Mouse (Mus musculus): ENCODE results near the gene Mto1. TPM values are rescaled to one million over a fixed set of nuclear protein-coding genes. Genes with fewer than 3 reads are reported as not detected.

Gene Mto1
- total RNA-seq (2021), result 10 to 100 TPM; 29.4 to 30.8 TPM
- long read RNA-seq, experiment 1, transcript Mto1-201 (12 exons, 2,366 nt), result major isoform, 37 of 49 reads
- long read RNA-seq, experiment 1, partial matches to known transcripts, result 2 of 49 reads
- long read RNA-seq, experiment 1, other reads (novel, unspliced or antisense), result 9 of 49 reads
- long read RNA-seq, experiment 2, transcript Mto1-201 (12 exons, 2,366 nt), result major isoform, 9 of 11 reads
- long read RNA-seq, experiment 2, partial matches to known transcripts, result 0 of 11 reads
- long read RNA-seq, experiment 2, other reads (novel, unspliced or antisense), result 2 of 11 reads

DNA sequence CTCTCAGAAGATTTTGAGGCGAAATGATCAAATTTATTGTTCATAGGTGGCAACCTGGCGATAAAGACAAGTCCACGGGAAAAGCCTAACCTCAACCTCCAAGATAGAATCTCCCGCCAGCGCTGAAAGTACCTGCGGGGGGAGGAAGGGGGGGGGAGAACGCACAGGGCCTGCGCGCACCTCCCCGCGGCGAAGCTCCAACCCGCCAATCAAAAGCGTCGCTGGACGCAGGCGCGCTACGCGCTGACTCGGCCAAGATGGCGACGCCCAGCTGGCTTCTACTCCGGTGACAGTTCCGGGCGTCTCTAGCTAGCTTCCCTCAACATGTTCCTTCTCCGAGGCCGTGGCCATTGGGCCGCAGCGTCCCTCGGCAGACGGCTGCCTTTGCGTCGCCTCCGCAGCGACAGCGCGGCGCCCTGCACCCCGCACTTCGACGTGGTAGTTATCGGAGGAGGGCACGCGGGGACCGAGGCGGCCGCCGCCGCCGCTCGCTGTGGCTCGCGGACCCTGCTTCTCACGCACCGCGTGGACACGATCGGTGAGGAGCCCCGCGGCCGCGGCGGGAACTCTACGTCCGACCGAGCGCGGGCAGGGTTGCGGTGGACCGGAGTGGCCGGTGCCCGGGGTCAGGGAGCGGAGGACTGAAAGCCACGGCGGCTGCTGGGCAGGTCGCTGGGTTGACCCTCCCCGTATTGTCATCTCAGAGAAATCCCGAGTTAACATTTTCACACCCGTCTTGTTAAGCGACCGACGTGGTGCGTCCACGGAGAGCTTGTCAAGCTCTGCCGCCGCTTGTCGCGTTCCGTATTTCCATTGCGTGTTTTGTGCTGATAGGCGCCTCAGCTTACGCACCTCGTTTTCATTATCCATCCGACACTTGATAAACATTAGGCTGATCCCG lies at the start of gene Mto1, which contains the start of gene Gm17324:
TSS of gene Mto1 (plus strand) at position 236 of the 901 bp plus-strand sequence.
TSS of gene Gm17324 (minus strand) at position 814 of the 901 bp plus-strand sequence.
- DNase-seq, result peak; percentile 90 to 94

- no peak for DNase-seq
Measured at GRCm38 (mm10) chr9:78400570-78400969, 47.4 kb upstream of the Mto1 start.

GRCm38 (mm10) chr9:78401596-78401995 lies 46.4 kb upstream of the Mto1 start:
- DNase-seq, result no peak

DNA sequence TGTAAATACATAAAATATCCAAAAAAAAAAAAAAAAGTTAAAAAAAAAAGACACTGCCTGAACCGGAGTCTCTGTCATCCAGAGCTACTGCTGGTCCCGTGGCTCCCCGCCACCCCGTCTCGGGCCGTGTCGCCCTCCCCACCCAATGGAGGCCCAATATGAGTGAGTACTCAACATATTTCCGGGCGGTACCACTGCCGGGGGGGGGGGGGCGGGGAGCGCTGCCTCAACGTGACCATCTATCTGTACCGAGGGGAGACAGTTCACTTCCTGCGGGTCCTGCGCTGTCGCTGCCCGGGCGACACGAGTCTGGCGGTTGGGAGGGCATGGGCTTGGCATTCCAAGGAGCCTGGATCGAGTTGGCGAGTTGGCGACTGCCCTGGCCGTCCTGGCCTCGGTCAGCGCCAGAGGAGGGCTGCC lies 20.6 kb upstream of the Mto1 start:
- peak in 1 of 2 experiments; percentile 16 for DNase-seq

DNA sequence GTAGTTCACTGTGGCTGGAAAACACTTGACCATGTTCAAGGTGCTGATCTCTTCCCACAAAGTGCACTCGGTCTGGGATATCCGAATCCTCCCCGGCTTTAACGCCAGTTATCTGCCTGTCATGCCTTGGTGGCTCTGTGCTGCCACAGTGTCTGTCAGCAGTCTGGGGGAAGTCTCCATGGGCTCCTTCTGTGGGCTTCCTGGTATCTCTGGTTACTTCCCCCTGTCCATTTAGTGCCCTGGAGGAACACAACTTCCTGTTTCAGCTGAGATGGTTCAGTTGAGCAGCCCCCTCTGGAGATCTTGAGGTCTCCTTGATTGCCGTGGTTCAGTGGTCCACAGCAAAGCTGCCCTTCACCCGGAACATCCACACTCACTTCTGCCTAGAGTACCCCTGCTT lies 19.8 kb upstream of the Mto1 start:
- DNase-seq, result no peak

GRCm38 (mm10) chr9:78428870-78429432 lies 19.1 kb upstream of the Mto1 start:
- no peak for DNase-seq

DNA sequence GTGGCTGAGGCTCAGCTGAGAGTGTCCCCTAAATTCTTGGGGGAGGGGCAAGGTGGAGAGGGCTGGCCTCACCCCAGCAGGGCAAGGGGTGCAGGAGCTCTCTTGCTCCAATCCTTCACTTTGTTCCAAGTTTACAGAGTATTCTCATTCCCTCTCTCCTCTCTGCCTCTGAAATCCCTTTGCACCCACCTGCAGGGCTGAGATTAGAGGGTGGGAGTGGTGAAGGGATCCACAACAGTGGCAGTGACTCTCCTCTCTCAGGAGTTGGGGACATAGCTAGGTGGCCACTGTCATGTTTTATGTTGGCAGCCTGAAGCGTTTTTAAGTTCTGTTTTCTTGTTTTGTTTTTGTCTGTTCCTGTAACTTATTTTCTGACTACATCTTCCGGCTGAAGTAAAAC lies 18.5 kb upstream of the Mto1 start:
- no peak for DNase-seq

GRCm38 (mm10) chr9:78430486-78430885 lies 17.5 kb upstream of the Mto1 start:
- peak in 1 of 2 experiments; percentile 7 for DNase-seq

- DNase-seq, result no peak
Measured at GRCm38 (mm10) chr9:78432471-78432870, 15.5 kb upstream of the Mto1 start.

DNA sequence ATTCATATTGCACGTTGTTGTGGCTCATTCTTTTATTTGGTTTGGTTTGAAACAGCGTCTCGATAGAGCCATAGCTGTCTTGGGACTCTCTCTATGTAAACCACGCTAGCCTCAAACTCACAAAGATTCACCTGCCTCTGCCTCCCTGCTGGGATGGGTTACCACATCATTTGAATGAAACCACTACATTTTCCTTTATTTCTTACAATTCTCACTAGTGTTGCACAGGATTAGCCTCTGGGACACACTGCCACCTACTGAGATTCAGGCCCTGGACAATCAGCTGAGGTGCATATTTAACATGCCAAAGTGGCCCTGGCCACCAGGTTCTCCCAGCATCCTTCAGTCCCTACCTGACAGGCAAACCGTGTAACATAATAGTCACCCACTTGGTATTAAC lies 8.6 kb upstream of the Mto1 start:
- no peak for DNase-seq

- no peak for DNase-seq
Measured at GRCm38 (mm10) chr9:78442237-78442578, 5.8 kb upstream of the Mto1 start.

DNA sequence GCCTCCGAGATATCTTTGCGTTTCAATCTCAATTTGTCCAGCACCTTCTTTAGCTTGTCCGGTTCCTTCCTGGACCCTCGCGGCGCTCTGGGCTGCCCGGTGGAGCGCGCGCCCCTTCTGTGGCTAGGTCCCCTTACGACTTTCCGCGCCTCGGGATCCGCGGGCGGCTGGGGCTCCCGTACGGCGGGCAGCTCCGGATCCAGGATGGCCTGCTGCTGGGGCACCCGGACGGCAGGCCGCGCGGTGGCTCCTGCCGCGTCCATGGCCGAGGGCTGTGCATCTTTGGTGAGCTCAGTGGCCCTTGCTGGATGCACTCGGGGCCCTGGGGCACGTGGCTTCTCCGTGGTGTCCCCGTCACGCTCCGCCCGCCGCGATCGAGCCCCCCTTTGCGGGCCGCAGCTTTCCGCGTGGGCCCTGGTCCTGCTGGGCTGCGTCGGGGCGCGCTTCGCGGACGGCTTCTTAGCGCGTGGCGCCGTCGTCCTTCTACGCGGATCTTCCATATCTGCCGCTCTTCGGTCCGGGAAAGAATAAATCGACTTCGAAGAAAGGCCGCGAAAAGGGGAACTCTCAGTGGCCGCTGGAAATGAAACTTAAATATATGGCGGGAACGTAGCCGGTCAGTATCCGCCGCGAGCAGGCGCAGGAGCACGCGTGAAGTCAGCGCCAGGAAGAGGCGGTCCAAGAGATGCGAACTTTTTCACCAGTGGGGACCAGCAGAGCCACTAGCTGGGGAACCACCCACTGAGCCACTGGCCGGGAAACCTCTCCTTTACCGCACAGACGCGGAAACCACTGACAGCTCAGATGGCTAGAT lies 5.2 kb upstream of the Mto1 start, which contains the start of gene Cgas:
TSS of gene Cgas (minus strand) at position 659 of the 814 bp plus-strand sequence.
- DNase-seq, result peak; percentile 69 to 78

DNA sequence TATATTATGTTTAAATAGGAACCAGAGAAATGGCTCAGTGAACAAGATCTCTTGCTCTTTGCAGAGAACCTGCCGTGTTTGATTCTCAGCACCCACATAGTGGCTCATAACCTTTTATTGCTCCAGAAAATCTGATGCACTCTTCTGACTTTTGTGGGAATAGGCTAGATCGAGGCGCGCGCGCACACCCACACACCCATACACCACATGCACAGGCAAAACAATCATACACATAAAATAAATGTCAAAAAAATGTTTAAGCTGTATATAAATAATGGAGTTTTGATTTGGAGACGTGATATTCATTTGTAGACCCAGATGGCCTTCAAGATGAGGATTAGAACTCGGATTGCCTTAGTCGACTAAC lies 419 bp upstream of the Mto1 start:
- DNase-seq, result no peak

GRCm38 (mm10) chr9:78450404-78450803 lies 2.4 kb downstream of the Mto1 start:
- DNase-seq, result no peak

GRCm38 (mm10) chr9:78451382-78451781 lies 3.4 kb downstream of the Mto1 start:
- no peak for DNase-seq

DNA sequence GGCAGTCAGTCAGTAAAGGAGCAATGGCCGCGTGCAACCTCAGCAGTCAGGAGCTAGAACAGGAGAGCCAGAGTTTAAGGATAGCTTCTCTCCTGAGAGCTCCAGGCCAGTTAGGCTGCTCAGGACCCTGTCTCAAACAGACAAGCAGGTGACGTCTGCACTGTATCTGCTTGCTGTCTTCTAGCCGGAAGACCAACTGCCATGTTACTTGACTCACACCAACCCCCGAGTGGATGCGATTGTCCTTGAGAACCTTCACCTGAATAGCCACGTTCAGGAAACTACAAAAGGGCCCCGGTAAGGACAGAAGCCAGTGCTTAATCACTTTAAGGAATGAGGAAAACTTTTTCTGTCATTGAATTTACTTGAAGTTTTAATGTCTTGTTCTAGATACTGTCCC lies 9.0 kb downstream of the Mto1 start:
- DNase-seq, result no peak

GRCm38 (mm10) chr9:78463337-78463736 lies 15.3 kb downstream of the Mto1 start:
- DNase-seq, result no peak

GRCm38 (mm10) chr9:78465725-78466124 lies 17.7 kb downstream of the Mto1 start:
- DNase-seq, result no peak

DNA sequence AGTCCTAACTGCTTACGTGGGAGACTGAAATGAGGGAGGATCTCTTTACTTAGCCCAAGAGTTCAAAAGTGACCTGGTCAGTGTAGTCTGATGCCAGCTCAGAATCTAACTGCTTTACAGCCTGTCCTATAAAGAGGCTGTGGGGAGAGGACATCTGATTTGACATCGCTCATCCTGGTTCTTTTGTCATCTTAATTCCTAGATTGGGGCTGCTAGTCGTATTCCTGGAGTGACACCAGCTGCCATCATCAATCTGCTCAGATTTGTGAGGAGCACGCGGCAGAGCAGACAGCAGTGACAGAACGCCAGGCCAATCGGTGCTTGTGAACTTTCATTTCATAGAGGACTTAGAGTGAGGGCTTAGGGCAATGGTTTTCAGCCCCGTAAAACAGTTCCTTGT lies 25.6 kb downstream of the Mto1 start:
- no peak for DNase-seq

DNA sequence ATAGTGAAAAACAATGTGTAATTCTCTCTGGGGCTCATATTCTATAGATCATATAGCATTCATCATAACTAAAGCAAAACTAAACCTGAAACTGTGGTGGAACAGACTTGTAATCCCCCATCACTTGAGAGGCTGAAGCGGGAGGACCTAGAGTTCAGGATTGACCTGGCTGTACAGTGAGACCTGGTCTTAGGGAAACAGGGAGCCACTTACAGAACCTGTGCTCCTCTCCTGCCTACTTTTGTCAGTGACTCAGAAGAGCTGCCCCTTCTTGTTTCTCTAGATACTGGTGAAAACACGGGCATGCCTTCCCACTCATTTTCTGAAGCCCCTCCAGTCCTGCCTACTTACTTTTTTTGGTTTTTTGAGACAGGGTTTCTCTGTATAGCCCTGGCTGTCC lies 26.3 kb downstream of the Mto1 start:
- DNase-seq, result no peak

GRCm38 (mm10) chr9:78474771-78475382 lies 26.9 kb downstream of the Mto1 start:
- DNase-seq, result no peak

DNA sequence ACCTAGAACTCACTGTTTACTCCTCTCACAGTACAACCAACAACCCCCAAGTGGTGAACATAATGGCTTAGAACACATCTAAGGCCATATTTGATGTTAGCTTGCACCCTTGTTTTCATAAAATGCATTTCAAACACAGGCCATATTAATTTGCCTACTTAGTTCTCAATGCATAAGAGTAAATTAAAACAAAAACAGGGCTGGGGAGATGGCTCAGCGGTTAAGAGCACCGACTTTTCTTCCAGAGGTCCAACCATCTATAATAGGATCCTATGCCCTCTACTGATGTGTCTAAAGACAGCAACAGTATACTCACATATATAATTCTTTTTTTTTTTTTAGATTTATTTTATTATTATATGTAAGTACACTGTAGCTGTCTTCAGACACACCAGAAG lies 27.4 kb downstream of the Mto1 start:
- DNase-seq, result no peak
